In the genomic region with DNA sequence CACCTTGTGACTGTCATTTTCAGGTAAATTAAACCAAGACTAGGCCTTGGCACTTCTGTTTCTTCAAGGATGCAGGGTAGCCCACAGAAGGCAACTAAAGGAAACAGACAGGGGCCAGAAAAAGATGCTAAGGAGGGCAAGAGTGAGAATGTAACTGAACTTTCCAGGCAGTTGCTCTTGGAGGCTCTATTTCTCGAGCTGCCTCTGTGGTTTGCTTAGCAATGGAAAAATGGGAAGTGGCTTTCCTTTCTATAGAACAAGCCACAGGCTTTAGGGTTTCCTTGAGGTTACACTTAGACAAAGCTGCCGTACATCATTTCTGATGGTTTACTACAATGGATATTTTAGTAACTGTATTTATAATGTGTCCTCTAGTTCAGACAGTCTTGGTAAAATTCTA, we compare ENCODE assay signal across 28 mouse cellular contexts.
DNase-seq lines count a peak whose midpoint lies in the region; ATAC-seq and TF ChIP-seq lines count a peak whose summit lies in the region.
"Had no signal": no experiment of that assay in that cellular context is flagged by ENCODE, and none has a peak within 500 bp of the region (broad histone marks: within the 10 kb centered on the region; RNA-seq: fewer than 3 reads in every experiment).

No protein-coding gene starts in this region.

- no peak for TF ChIP-seq POLR2A in cortical plate, adult 2 months (IDR thresholded peaks at IDR 0.05; ENCODE audit: extremely low read depth, insufficient read depth, low read length)

- 0 out of 2 replicates have a peak, but pooled peaks cover 1% of the 10 kb centered on the region for H3K4me1 ChIP-seq in cortical plate, adult 2 months (ENCODE audit: control insufficient read depth, insufficient read depth, low read length)
- H3K4me1 ChIP-seq: embryonic facial prominence, embryonic 12.5 days; embryonic facial prominence, embryonic 15.5 days; heart, embryonic 10.5 days; hindbrain, embryonic 13.5 days had no signal

- no peak for DNase-seq in frontal cortex, postnatal 25 days (ENCODE audit: low spot score in 2 of 2)
- peak; percentile 35 for DNase-seq in 416B (ENCODE audit: low read depth)
- DNase-seq in adrenal gland, adult (ENCODE audit: inconsistent age in 2 of 2, low spot score in 1 of 2): no peak
- DNase-seq in thymus, postnatal 10 days (ENCODE audit: low spot score in 2 of 2): no peak
- DNase-seq in gastrocnemius, postnatal 10 days: no peak
- DNase-seq: adrenal gland, adult 8-10 months; adrenal gland, postnatal 25 days; cerebellum, adult 11-12 months; cerebellum, adult 8-10 months; cerebellum, postnatal 10 days; cerebellum, postnatal 36 days; gastrocnemius, postnatal 36 days; heart, adult 2 months; kidney, adult 18-20 months had no signal

- peak; percentile 44 for ATAC-seq in frontal cortex, adult (ENCODE audit: low TSS enrichment)
- ATAC-seq in megakaryocyte, adult 5-6 weeks (ENCODE audit: poor library complexity, severe bottlenecking): peak; percentile 61
- ATAC-seq: CD4-positive, CD25-positive, alpha-beta regulatory T cell, adult 4 months; forebrain, embryonic 16.5 days; hindbrain, embryonic 16.5 days; inflammation-experienced regulatory T-cells, adult 6 months; intestine, embryonic 16.5 days had no signal

- TF ChIP-seq CTCF in cortical plate, adult 2 months (IDR thresholded peaks at IDR 0.05; ENCODE audit: extremely low read depth, insufficient read depth, low read length): no peak

- no peak overlapping the region for H3K4me3 ChIP-seq in cortical plate, adult 2 months (ENCODE audit: insufficient read depth, low read length)
- H3K4me3 ChIP-seq: embryonic facial prominence, embryonic 12.5 days; embryonic facial prominence, embryonic 15.5 days; forebrain, embryonic 12.5 days; heart, adult 2 months; heart, embryonic 10.5 days; hindbrain, embryonic 10.5 days; hindbrain, embryonic 13.5 days had no signal

- 0 out of 2 replicates have a peak overlapping the region, but pooled peaks have one; percentile 57 for H3K27ac ChIP-seq in cortical plate, adult 2 months (ENCODE audit: insufficient read depth, low read length)
- H3K27ac ChIP-seq: embryonic facial prominence, embryonic 12.5 days; embryonic facial prominence, embryonic 15.5 days; forebrain, embryonic 12.5 days; heart, adult 2 months; heart, embryonic 10.5 days; hindbrain, embryonic 10.5 days; hindbrain, embryonic 13.5 days had no signal
